Mouse (Mus musculus) right cerebral cortex, adult 18-20 months (tissue): ENCODE data around the gene Dusp3.
A peak's percentile ranks its signal among the peaks of the same experiment; 100 is the strongest.
"Not testable (repeated sequence)": the region's sequence is repeated elsewhere in the genome, so short reads cannot be mapped to it uniquely, and the experiment has no call there.

ENCODE experiments used
- DNase-seq: peaks from one replicate; pipeline ENCODE4 v3.0.0; 2022; ENCODE audit warnings: mixed read lengths

The Dusp3 gene

DNA sequence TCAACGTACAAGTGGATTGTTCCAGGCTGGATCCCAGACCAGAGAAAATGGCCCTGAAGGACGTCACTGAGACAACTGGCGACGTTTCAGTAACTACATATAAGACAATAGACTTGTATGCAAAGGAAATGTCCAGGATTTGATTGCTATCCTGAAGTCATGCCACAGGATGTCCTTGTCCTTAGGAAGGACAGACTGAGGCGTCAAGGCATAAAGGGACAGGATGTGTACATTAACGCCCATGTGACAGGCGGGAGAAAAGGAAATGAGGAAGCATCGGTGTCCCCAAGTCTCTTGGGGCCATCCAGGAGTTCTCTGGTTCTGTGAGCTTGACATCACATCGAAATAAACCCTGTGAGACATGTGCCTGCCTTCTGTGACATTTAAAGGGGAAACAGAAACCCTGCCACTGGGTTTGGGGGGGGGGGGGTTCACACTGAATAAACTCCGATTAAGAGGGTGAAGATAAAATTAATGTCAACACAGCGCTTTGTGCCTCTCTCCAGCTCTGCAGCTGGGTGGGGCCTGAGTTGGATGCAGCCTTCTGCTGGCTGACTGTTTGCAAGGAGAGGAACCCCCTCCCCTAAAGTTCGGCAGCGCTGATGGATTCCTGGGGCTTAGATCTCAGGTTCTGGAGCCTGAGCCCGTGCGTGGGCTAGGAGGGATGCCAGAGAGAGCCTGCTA lies 22.3 kb upstream of the Dusp3 start:
- no peak for DNase-seq

DNA sequence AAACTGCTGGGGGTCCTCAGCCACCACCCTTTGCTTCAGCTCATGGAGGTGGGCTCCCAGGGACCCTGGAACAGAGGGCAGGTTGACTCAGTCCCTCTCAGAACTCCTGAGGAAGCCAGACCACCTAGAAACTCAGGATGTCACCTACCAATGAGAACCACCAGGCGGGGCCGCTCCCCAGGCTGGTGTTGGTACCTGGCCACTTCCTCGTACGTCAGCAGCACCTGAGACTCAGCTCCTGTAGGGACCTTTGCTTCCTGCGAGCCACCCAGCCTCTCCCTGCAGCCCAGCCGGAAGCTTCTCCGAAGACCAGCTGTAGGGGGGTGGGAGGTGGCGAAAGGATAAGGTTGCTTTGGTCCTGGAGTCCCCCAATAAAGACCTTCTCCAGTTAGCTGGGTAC lies 21.6 kb upstream of the Dusp3 start:
- DNase-seq: no peak

- DNase-seq: no peak
These were observed 19.9 kb upstream of the Dusp3 start for GRCm38 (mm10) chr11:102006688-102007087.

DNA sequence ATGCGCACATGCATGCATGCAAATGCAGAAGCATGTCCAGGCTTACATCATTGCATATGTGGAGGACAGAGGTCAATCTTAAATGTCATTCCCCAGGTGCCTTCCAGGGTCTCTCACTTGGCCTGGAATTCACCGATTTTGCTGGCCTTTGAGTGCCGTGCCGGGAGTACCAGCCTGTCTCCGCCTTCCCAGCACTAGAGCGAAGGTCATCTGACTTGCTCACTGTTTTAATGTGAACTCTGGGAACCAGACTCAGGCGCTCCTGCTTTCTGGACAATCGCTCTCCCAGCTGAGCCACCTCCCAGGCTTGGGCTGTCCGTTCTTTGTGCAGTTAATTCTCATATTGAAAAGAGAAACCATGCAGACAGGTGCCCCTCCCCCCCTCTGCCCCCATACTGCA lies 19.5 kb upstream of the Dusp3 start:
- no peak for DNase-seq

GRCm38 (mm10) chr11:102004251-102004650 lies 17.4 kb upstream of the Dusp3 start:
- DNase-seq: no peak

GRCm38 (mm10) chr11:101999466-101999865 lies 12.7 kb upstream of the Dusp3 start:
- DNase-seq: no peak

GRCm38 (mm10) chr11:101998258-101998657 lies 11.4 kb upstream of the Dusp3 start:
- DNase-seq: no peak

DNA sequence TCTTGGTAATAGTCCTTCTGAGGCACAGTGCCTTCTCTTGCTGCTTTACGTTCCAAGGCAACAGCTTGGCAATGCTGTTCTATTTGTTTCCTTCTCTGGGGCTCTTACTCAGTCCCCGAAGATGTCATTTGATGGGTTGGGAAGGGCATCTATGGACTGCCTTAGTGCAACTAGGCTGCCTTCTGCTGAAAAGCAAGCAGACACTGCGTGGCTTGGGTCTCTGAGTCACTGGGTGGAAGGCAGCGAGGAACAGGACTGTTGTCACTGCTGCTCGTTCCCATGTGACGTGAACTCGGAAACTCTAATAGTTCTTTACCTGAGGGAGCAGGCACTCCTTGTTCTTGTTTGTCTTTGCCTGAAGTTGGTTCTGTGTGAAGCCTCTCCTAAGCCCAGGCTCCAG lies 9.1 kb upstream of the Dusp3 start:
- no peak for DNase-seq

DNA sequence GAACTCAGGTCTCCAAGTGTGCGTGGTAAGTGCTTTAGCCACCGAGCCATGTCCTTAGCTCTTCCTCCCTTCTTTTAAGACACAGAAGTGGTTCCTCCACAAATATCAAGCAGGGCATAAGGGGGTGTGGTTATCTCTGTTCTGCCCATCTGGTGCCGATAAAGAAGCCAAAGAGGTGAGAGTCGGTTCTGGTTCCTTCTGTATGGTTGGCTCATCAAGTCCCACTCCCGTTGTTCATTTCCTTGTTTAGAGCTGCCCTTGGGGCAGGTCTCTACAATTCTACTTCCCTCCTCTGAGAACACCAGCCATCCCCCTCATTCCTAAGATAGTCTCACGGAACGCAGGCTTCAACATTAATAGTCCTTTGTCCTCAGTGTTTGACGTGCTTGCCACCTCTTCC lies 7.3 kb upstream of the Dusp3 start:
- DNase-seq: no peak

DNA sequence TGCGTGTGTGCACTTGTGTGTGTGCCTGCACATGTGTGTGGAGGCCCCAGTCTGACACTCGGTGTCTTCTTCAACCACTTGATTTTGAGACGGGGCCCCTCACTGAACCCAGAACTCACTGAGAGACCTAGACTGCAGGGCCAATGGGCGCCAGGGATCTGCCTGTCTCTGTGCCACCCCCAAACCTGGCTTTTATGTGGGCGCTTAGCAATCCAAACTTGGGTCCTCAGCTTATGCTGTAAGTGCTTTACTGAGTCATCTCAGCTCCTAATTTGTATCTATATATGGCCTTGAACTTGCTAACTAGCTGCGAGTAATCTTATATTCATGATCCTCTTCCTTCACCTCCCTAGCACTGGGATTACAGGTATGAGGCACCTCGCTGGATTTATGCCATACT lies 5.6 kb upstream of the Dusp3 start:
- peak; percentile 83 for DNase-seq

DNA sequence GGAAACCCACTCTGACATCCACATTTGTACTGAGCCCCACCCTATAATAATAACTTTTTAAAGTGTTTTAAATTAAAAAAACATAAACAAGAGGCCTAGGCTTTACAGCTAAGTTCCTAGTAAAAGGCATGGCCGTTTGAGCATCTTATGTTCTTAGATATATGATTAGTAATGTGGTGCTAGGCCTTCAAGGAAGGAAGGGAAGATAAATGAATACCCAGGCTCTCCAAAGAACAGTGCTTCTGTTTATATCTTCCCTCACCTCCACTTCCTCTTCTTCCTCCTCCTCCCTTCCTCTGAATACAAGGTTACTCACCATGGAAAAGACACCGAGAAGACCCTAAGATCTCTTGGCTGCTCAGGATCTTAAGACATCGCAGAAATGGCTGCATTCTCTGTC lies 5.0 kb upstream of the Dusp3 start:
- DNase-seq: no peak

DNA sequence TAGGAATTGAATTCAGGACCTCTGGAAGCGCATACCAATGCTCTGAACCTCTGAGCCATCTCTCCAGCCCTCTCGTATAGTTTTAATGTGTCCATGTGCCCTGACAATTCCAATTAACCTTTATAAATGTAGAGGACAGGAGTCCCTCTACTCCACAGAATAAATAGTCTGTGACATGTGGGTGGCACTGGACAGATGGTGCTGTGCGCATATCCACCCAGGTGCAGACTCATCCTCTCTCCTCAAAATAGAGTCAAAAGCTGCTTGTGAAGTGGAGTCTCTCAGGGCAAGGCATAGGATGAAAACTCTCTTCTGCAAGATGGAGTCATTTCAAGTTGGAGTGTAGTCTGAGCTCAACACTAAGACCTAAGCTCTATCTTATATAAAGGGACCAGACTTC lies 3.4 kb upstream of the Dusp3 start:
- peak; percentile 79 for DNase-seq

- peak; percentile 84 for DNase-seq
These were observed 823 bp downstream of the Dusp3 start for GRCm38 (mm10) chr11:101985990-101986389.

GRCm38 (mm10) chr11:101985450-101985849 lies 1.4 kb downstream of the Dusp3 start:
- DNase-seq: not testable (repeated sequence)

GRCm38 (mm10) chr11:101984054-101985025 lies 2.5 kb downstream of the Dusp3 start, which contains the start of gene Cfap97d1:
Gene Cfap97d1, plus strand, starts transcription at chr11:101984279.
- peak; percentile 95 for DNase-seq

DNA sequence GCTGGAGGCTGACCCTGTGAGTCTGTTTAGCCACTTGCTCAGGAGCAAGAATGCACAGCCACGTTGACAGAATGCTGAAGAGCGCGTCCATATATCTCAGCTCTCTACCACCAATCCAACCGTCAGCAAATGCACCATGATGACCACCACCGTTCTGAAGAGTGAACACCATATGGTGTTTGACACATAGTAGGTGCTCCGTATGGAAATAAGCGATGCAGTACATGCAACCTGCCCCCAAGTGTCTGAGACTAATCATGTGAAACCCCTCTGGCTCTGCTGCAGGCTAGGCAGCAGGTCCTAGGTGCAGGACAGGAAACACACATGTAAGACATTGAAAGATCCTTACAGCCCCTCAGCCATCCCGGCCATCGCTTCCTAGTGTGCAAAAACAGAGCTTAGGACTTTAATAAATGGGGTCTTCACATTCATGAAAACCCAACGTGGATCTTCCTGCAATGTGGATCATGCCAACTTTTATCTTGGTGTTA lies 3.3 kb downstream of the Dusp3 start:
- no peak for DNase-seq

- no peak for DNase-seq
These were observed 3.8 kb downstream of the Dusp3 start for GRCm38 (mm10) chr11:101982981-101983411.

- DNase-seq: peak; percentile 69
These were observed 5.0 kb downstream of the Dusp3 start for GRCm38 (mm10) chr11:101981850-101982249.

DNA sequence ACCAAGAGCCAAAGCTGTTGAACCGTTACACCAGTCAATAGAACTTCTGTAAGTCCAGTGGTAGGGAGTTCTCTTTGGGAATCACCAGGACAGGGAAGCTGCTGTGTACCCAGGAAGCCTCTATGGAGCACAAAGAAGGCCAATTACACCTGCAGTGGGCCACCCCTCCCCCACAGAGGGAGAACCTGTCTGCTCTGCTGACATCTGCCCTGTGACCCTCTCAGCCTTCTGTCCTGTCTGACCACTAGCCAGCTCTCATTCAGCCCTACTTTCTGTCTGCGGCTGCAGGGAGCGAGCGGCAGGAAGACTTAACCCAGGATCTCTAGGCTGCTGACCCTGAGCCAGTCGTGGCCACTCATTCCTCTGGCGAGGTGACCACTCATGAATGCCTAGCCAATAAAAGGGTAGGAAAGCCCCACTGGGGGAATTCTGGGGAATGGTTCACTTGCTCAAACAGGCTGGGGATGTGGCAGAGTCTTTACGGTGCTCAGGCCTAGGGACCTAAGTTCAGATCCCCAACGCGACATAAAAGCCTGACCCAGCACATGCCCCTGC lies 6.1 kb downstream of the Dusp3 start:
- no peak for DNase-seq

GRCm38 (mm10) chr11:101979140-101979539 lies 7.7 kb downstream of the Dusp3 start:
- DNase-seq: no peak

DNA sequence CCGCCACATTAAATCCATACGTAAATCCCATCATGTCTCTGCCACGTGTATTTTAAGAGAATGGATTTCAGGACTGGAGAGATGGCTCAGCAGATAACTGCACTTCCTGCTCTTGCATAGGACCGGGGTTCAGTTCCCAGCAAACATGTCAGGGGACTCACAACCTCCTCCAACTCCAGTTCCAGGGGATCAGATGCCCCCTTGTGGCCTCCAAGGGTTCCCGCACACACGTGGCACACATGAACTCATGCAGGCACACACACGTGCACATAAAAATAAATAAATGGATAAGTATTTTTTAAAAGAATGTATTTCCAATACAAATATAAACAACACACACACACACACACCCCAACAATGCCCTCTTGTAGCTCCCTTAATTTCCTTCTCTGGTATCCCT lies 9.9 kb downstream of the Dusp3 start:
- DNase-seq: no peak

GRCm38 (mm10) chr11:101974923-101975322 lies 11.9 kb downstream of the Dusp3 start:
- DNase-seq: no peak

GRCm38 (mm10) chr11:101974181-101974580 lies 12.6 kb downstream of the Dusp3 start:
- no peak for DNase-seq
